ENCODE assay signal across 15 mouse cellular contexts in genomic region chr3:53147001-53147400, GRCm38 (mm10).
"Had no signal": no experiment of that assay in that cellular context is flagged by ENCODE, and none has a peak within 500 bp of the region (broad histone marks: within the 10 kb centered on the region; RNA-seq: fewer than 3 reads in every experiment).

No protein-coding gene starts in this region.

- H3K9me3 ChIP-seq: limb, embryonic 12.5 days; lung, embryonic 15.5 days; megakaryocyte, embryonic 14.5 days; midbrain, embryonic 15.5 days had no signal

- H3K27me3 ChIP-seq: limb, embryonic 12.5 days; lung, embryonic 15.5 days; megakaryocyte, embryonic 14.5 days; midbrain, embryonic 15.5 days had no signal

- H3K4me2 ChIP-seq: limb, embryonic 12.5 days; lung, embryonic 15.5 days; midbrain, embryonic 11.5 days; midbrain, embryonic 15.5 days had no signal

- H3K4me1 ChIP-seq: lung, embryonic 15.5 days; megakaryocyte, embryonic 14.5 days; midbrain, embryonic 15.5 days had no signal

- H3K36me3 ChIP-seq: limb, embryonic 12.5 days; lung, embryonic 15.5 days; midbrain, embryonic 15.5 days had no signal

- DNase-seq: kidney, adult 9 months; kidney, postnatal 36 days; layer of hippocampus, adult 9-11 months; layer of hippocampus, postnatal 36 days; liver, postnatal 0 days; lung, postnatal 14 days; right cerebral cortex, postnatal 14 days; thymus, postnatal 36 days had no signal

- H3K9ac ChIP-seq: limb, embryonic 12.5 days; liver, postnatal 0 days; lung, embryonic 15.5 days; midbrain, embryonic 15.5 days had no signal

- H3K4me3 ChIP-seq: limb, embryonic 12.5 days; lung, embryonic 15.5 days; megakaryocyte, embryonic 14.5 days; midbrain, embryonic 15.5 days had no signal

- H3K27ac ChIP-seq: kidney, postnatal 0 days; limb, embryonic 12.5 days; lung, embryonic 15.5 days; macrophage; midbrain, embryonic 15.5 days had no signal
